Mouse (Mus musculus) monocyte, adult 59 days (primary cell): ENCODE results near the gene Lonrf3. TPM values are rescaled to one million over a fixed set of nuclear protein-coding genes. Genes with fewer than 3 reads are reported as not detected.

Source experiments
- total RNA-seq, 2 experiments: library from RNA; stranded (reverse); gene quantifications; one replicate each; pipeline ENCODE4 v1.2.4; 2023

Lonrf3 gene
- total RNA-seq, result 1 to 10 TPM; 4.8 to 5.9 TPM

GRCm38 (mm10) chrX:36328271-36329039 is at the start of gene Lonrf3:
TSS of gene Lonrf3 (plus strand) at chrX:36328353.

GRCm38 (mm10) chrX:36400980-36401379 is 72.8 kb downstream of the Lonrf3 start, which contains the start of gene Gm6268:
TSS of gene Gm6268 (plus strand) at chrX:36401280.

Other genes with a start within 250 kb of the Lonrf3 start
- gene Il13ra1, start 216.2 kb upstream of the Lonrf3 start, total RNA-seq, result 10 to 100 TPM; 92.2 to 98.2 TPM
- gene Zcchc12, start 132.4 kb upstream of the Lonrf3 start, total RNA-seq, result not detected
- gene Gm6268, start 72.9 kb downstream of the Lonrf3 start, total RNA-seq, result not detected
- not detected for gene Gm14569, start 163.5 kb downstream of the Lonrf3 start, total RNA-seq